Mouse (Mus musculus): ENCODE results near the gene Olfml1.

- TF ChIP-seq EP300 (IDR thresholded peaks at IDR 0.05): no peak
- no peak for TF ChIP-seq CTCF (IDR thresholded peaks at IDR 0.05)
Observed at GRCm38 (mm10) chr7:107602505-107602904, 35.3 kb downstream of the Olfml1 start.
